Mouse (Mus musculus): ENCODE results near the gene Bicd2. TPM values are rescaled to one million over a fixed set of nuclear protein-coding genes. Genes with fewer than 3 reads are reported as not detected.
"Not testable (repeated sequence)": the region's sequence is repeated elsewhere in the genome, so short reads cannot be mapped to it uniquely, and the experiment has no call there.

The Bicd2 gene
- polyA plus RNA-seq, 1 experiment, result 31.4 TPM

DNA sequence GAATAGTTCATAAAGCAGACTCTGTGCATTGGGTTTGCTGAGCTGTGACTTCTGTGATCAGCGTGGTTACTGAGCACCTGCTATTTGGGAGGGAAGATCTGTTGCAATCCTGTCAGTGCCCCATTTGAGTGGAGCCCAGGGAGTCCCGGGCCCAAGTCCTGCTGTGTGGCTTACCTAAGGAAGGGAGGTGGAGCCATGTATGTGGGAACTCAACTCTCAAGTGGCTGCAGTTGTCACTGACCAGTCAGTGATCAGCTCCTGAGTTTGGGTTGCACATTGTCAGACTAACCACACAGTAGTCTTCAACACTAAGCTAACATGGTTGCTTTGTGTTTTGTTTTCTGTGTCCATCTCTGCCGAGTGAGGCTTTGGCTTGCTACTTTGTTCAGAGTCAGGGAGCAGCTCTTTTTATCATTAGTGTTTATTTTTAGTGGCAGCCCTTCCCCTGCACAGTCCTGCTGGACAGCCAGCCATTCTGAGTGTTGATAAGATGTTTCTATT, 19.6 kb downstream of the Bicd2 start:
- DNase-seq (ENCODE audit: low read depth), result no peak

DNA sequence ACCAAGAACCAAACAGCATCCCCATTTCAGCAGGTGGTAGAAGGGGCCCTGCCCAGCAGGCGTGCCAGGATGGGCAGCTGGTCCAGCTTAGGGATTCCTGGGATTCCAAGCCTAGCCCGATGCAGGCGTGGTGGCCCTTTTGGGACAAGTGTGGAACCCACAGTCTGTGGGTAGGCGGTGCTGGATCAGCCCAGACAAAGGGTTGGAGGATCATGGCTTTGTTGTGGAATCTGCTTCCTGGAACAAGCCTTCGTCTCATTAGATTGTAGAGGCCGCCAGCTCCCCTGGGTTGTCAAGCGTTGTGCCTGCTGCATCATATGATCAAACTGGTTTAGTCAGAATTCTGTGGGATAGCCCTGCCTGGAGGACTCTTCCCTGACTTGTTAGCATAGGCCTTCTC, 21.0 kb downstream of the Bicd2 start:
- DNase-seq (ENCODE audit: low read depth), result no peak

DNA sequence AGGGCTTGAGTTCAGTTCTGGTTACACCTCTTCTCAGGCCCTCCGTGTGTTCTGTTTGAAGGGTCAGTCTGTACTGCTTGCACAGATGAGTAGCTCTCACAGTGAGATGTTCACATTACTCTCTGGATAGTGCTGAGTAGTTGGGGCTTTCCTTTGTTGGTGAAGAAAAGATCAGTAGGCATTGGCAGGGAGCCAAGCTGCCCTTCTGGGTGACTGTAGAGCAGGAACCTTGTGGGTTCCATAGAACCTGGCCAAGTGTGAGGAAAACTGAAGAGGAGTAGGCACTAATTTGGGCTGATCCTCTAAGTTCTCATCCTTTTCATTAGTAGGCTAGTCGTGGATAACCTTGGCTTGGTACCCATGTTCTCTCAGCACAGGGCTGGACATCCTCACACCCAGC, 21.4 kb downstream of the Bicd2 start:
- DNase-seq (ENCODE audit: low read depth), result no peak

DNA sequence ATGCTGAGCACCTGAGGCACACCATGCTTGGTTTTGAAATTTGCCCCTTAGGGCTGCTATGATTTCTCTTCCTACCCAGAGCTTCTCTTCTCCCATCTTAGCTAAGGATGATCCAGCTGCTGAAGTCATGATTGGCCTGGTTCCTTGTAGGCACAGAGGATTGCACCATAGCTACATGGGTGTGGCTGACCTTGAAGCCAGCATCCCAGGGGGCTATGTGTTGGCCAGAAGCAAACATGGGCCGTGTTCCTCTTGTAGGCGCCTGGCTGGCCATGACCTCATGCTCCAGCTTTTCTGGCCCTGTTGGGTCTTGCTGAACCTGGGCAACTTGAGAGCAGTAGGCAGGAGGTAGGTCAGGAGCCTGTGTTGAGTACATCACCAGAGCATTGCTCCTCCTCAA, 23.3 kb downstream of the Bicd2 start:
- DNase-seq (ENCODE audit: low read depth), result no peak

DNA sequence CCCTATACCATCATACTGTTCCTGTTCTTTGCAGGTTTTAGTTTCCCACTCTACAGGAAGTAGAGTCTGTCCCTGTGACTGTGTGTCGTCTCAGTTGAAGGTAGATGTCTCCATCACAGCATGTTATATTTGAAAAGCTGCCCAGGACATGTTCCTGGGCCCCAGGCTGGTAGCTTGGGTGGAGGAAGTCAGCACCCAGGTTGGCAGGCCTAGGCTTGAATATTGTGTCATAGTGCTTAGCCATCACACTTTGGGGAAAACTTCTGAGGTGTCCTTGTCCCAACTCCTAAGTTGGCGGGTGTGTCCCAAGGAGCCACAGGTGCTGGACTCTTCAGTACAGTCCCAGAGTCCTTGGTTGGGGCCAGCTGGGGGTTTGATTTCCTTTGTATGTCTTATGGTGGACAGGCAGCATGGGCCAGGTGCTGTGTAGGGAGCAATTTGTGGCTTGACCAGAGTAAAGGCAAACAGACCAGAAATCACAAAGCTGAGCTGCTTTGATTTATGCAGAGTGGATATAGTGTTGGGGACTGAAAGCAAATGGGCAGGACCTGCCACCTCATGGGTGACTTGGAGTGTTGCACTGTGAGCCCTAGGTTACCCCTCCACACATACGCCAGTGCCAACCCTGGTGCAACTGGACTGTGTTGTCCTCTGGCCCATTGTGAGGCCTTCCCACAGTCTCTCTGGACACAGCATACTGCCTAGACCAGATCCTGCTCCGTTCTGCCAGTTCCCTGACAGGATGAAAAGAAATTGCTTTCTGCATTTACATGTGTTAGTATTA, 26.5 kb downstream of the Bicd2 start:
- DNase-seq (ENCODE audit: low read depth), result no peak

DNA sequence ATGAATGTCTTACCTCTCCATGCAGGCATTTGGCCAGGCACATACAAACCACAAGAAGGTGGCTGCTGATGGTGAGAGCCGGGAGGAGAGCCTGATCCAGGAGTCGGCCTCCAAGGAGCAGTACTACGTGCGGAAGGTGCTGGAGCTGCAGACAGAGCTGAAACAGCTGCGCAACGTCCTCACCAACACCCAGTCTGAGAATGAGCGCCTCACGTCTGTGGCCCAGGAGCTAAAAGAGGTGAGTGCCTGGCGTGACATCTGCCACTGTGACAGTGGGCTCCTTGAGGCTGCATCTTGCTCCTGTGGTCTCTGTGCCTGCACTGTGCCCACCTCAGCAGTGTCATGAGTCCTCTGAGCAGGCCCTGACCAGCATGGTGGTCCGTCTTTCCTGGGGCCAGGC, 28.0 kb downstream of the Bicd2 start:
- DNase-seq (ENCODE audit: low read depth), result no peak

DNA sequence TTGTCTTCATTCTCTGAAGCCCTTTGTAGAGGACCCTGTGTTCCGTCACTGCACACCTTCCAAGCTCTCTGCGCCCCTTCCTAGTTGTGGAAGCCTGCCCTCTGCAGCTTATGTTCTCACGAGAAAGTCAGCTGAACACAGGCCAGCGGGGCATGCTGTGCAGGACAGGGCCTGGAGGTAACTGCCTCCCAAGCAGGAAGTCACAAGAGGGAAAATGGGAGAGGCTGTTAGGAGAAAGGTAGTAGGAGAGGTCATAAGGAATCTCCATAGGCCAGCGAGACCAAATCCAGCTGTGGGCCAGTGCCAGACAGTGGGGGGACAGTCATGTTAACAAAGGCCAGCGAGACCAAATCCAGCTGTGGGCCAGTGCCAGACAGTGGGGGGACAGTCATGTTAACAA, 28.8 kb downstream of the Bicd2 start:
- DNase-seq (ENCODE audit: low read depth), result not testable (repeated sequence)

DNA sequence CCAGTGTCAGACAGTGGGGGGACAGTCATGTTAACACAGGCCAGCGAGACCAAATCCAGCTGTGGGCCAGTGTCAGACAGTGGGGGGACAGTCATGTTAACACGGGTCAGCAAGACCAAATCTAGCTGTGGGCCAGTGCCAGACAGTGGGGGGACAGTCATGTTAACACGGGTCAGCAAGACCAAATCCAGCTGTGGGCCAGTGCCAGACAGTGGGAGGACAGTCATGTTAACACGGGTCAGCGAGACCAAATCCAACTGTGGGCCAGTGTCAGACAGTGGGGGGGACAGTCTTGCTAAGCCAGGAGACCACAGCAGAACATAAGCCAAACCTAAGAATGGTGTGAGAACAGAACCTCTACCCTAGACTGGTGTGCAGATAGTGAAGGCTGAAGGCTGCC, 29.5 kb downstream of the Bicd2 start:
- not testable (repeated sequence) for DNase-seq (ENCODE audit: low read depth)

DNA sequence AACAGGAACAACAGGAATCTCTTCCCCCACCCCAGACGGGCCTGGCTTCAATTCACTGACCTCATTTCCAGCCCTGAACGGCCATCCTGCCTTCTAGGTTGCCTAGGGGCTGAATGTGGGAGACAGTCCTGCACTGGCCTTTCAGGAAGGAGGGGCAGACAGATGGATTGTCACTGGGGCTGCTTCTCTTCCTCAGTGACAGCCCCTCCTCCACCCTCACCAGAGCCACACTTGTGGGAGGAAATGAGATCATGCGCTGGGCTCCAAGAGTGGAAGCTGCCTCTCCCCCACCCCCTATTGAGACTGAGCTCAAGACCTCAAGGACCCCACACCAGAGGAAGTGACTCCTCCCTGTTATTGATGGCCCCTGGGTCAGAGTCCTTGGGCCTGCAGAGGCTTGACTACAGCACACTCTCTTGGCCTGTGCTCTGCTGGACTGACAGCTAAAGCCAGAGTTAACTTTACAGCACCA, 30.1 kb downstream of the Bicd2 start:
- no peak for DNase-seq (ENCODE audit: low read depth)

DNA sequence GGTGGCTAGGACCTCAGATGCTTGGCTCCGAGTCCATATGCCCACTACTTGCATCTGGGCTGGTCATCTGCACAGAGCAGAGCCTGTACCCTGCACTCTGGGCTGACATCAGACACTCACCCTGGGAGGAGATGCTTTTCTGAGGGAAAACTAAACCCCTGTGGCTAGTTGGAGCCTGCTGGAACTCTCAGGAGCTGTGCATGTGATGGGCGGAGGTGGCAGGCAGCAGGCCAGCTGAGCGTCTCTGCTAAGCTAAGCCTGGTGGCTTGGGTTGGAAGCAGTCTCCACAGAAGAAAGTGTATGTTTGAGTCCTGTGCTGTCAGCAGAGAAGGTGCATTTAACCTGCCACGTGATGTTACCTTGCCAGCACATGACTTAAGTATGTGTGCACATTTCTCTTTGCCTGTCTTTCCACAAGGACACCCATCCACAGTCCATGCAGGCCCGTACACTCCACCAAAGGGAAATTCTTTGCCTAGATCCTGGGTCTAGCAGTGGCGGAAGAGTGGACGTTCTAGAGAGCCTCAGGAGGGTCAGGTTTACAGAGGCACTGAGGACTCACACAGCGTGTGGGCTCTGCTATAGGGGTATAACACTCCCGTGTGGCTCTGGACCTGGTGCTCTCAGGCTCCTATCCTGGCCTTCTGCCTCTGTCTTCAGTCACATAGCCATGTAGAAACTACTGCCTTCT, 31.1 kb downstream of the Bicd2 start:
- DNase-seq (ENCODE audit: low read depth), result no peak

DNA sequence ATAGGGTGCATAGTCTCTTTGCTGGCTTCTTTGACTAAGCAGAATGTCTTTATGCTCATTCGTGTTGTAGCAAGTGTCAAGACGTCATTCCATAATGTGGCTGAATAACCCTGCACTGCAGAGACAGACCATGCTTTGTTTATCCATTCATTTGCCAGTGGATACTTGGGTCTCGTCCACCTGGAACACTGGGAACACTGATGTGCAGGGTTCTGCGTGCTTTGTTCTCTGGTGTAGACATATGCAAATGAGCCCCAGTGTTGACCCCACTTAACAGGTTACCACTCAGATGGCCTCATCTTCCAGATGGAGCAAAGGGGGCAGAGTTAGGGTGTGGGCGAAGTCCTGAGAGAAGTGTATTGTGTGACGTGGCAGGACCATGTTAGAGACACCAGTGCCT, 32.9 kb downstream of the Bicd2 start:
- DNase-seq (ENCODE audit: low read depth), result no peak

DNA sequence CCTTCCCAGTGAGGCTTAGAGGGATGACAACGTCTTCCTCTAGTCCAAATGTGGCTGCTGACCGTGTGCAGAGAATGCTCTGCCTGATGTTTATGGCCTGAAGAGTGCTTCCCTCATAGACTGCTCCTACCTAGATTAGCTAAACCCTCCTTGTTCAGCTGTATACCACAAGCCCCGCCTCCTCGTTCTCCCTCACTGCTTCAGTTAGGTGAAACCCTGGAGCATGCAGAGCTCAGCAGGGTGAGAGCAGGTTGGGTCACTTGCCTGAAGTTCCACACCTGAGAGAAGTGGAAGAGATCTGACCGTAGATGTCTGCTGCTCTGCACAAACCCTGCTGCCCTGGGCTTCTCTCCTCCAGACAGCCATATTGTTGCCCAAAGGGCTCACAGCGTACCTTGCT, 33.3 kb downstream of the Bicd2 start:
- DNase-seq (ENCODE audit: low read depth), result no peak

DNA sequence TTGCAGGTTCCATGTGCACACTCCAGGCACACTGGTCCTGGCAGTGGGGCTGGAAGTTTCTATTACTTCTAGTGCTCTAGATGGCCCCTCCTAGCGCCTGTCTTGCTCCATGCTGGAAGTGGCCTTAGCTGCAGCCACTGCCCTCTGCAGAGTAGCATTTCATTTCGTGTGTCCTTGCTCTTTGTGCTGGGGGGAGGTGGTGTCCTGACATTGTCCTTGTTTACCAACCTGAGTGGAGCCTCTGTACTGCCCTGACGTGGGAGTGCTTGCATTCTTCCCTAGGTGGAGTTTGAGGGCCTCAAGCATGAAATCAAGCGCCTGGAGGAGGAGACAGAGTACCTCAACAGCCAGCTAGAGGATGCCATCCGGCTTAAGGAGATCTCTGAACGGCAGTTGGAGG, 36.2 kb downstream of the Bicd2 start:
- no peak for DNase-seq (ENCODE audit: low read depth)

DNA sequence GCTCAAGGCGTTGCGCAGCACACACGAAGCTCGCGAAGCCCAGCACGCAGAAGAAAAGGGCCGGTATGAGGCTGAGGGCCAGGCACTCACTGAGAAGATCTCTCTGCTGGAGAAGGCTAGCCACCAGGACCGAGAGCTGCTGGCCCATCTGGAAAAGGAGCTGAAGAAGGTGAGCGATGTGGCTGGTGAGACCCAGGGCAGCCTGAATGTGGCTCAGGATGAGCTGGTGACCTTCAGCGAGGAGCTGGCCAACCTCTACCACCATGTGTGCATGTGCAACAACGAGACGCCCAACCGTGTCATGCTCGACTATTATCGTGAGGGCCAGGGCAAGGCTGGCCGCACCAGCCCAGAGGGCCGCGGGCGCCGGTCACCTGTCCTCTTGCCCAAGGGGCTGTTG, 37.9 kb downstream of the Bicd2 start:
- DNase-seq (ENCODE audit: low read depth), result no peak

DNA sequence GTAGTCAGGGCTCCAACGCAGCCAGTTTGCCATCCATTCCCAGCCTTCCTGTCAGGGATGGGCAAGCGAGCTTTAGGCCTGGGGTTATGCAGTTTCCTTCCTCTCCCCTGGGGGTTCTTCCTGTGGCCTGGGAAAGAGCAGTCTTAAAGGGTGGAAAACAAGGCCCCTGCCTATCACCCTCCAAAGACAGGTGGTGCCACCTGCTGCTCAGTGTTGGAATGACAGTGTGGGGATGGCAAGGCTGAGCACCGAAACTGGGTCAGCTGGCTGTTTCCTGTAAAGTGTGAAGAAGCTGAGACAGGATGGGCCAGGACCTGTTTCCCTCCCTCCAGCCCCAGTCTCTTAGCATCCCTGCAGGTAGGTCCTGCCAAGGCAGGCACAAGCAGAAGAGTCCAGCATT, 39.8 kb downstream of the Bicd2 start:
- DNase-seq (ENCODE audit: low read depth), result no peak

DNA sequence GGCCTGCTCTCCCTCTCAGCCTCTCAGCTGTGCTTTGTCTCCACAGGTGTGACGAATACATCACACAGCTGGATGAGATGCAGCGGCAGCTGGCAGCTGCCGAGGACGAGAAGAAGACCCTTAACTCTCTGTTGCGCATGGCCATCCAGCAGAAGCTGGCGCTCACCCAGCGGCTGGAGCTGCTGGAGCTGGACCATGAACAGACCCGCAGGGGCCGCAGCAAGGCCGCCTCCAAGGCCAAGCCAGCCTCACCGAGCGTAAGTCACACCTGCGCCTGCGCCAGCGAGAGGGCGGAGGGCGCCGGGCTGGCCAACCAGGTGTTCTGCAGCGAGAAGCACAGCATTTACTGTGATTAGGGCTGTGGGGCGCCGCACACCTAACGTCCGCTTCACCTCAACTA, 41.6 kb downstream of the Bicd2 start:
- DNase-seq (ENCODE audit: low read depth), result no peak

DNA sequence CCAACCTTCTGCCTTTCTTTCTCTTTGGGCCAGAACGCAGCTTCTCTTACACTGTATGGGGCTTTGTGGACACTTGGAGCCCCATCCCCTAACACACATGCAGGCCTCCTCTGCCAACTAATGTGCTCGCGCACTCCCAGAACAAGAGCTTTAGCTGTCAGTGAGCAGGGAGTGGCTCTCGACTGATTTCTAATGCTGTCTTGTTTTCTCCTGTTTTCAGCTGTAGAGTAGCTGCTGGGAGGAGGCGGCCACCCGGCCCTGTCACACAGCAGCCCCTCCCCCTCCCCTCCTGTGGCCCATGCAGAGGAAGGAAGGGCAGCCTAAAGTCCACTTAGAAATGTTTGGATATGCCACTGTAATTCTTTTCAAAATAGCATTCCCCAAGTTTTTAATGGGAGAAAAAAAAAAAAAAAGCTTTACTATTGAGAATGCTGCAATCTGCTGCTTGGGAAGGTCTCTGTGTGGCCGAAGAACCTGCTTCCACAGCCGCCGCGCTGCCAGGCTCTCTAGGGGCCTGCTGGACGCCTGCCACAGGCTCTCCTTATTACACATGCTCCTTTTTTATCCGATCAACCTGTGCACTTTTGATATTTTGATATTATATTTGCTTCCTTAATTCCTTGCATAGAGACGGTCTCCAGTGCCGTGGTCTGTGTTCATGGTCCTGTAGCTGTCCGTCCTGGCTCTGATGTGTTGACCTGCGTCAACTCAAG, 43.5 kb downstream of the Bicd2 start:
- no peak for DNase-seq (ENCODE audit: low read depth)

DNA sequence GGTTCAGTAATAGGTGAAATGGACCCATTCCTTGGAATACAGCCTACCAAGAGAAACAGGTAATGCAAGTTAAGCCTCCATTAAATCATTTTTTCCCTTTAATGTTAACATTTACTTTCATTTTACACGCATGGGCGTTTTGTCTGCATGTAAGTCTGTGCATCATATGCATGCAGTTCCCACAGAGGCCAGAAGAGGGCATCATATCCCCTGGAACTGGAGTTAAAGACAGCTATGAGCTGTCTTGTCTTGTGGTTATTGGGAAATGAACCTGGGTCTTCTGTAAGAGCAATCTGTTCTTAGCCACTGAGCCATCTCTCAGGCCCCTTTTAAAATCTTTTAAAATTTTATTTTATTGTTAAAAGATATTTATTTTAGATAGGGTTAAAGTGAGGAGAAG, 50.0 kb downstream of the Bicd2 start:
- no peak for DNase-seq (ENCODE audit: low read depth)

DNA sequence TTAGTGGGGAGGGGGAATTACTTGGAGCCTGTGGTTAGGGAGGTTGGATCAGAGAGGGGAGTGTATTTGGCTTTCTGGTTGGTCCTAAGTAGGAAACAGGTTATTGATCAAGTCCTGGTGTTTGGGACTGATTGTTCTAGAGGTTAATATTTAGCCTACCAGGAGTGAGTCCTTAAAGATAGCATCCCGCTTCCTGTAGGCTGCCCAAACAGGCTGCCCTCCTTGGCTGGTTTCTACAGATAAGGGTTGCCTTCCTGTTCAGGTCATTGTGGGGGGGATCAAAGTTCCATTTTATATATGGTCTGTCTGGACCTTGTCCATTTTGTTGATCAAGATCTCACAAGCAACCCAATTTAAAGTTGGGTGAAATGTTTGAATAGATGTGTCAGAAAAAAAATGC, 52.2 kb downstream of the Bicd2 start:
- DNase-seq (ENCODE audit: low read depth), result no peak

DNA sequence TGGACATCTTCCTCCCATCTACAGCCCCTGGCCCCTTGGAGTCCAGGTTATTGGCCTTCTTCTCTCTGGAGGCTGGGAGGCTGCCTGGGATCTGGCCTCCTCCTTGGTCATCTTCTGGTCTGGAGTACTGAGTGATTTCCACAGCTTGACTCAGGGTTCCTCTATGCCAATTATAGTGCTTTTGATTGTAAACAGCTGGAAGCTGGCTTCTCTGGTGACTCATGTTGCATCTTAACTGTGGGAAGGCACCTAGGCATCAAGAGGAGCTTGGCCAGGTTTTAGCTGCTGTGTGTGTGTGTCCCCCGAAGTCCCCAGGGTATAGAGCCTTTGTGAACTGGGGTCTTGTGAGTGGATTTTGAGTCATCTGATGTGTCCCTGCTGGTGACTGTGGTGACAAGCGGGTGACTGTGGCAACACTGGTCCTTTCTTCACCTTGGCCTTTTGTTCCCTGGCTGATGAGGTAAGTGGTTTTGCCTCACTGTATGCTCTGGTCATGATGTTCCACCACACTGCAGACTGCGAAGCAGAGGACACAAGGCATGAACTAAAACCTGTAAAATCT, 53.6 kb downstream of the Bicd2 start:
- no peak for DNase-seq (ENCODE audit: low read depth)

DNA sequence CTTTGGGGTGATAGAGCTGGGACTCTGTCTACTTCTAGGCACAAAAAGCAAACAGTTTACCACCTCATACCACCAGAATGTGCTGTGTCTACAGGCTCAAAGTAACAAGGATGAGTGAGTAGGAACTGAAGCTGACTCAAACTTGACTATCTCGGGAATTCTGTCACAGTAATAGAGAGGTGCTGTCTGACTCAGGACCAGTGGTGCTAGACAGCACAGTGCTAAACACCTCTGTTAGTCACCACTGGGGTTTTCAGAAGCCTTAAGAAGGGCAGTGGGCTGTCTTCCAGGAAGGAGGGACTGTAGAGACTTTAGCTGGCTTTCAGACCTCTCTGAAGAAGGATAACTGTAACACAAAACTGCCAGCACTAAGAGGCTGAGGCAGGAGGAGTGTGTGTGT, 55.4 kb downstream of the Bicd2 start:
- no peak for DNase-seq (ENCODE audit: low read depth)

DNA sequence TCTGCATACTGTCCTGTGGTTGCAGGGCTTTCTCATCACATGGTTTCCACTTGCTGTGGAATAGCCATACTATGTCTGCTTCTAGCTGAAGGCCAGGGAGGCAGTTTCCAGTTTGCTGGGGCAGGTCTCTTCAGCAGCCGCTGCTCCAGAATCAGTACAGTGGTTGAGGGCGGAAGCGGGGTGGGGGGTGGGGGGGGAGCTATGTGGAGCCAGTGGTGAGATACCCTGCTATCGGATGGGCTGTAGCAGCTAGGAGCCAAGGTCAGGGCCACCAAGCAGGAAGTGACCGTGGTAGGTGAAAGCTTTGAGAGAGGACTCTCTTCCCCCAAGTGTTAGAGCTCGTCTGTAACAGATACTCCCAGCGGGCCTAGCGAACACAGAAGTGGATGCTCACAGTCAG, 56.8 kb downstream of the Bicd2 start:
- DNase-seq (ENCODE audit: low read depth), result no peak
